Mouse (Mus musculus): Measurements from ENCODE around the gene Tas2r140. TPM values are rescaled to one million over a fixed set of nuclear protein-coding genes. Genes with fewer than 3 reads are reported as not detected.

Tas2r140 gene
- polyA plus RNA-seq (2012; rRNA removed): not detected in 2 replicates
- polyA plus RNA-seq (2014; fragmentation: Nextera tagmentation; extraction: Ambion mirVana): not detected in 2 replicates

DNA sequence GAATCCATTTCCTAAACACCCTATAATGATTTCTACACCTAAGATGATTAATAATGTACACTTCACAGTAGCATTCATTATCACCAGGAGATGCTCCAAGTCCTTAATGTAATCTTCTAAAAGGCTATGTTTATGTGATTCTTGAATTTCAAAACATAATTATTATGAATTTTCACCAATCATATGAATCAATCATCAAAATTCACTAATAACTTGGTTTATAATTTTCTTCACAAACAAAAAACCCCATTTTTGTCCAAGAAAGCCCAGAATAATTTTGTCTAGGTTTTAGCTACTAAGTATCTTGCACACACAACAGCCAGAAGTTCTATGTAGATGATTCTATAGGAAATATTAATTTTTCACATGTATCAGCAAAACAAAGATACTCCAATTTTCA lies at the start of gene Tas2r140:
TSS of gene Tas2r140 (minus strand) at position 101 of the 400 bp plus-strand sequence.
- no peak for ATAC-seq (ENCODE audit: low FRiP score, low read depth)
- TF ChIP-seq POLR2A (IDR thresholded peaks at IDR 0.05; ENCODE audit: borderline replicate concordance, extremely low read depth, insufficient read depth, insufficient read length): no peak
- Histone ChIP-seq H3K27ac (replicated peaks; ENCODE audit: low read depth, low read length) (no peak within 1 kb of the TSS), H3K4me1 (ENCODE audit: control insufficient read depth, insufficient read depth, low read length) (no peaks in the 10 kb centered on the region), H3K4me2 (replicated peaks; ENCODE audit: low read depth, low read length, severe bottlenecking) (no peak within 1 kb of the TSS), H3K27me3 (ENCODE audit: control insufficient read depth, insufficient read depth, low read length) (no peaks in the 10 kb centered on the region), H3K4me3 (replicated peaks; ENCODE audit: low read length) (no peak within 1 kb of the TSS), H3K9ac (ENCODE audit: low read depth, low read length, severe bottlenecking) (no peak within 1 kb of the TSS), H3K36me3 (ENCODE audit: control insufficient read depth, insufficient read depth, low read length) (no peaks in the 10 kb centered on the region), H3K9me3 (ENCODE audit: control insufficient read depth, low read length) (no peaks in the 10 kb centered on the region)
- DNase-seq (ENCODE audit: low spot score): no peak

DNA sequence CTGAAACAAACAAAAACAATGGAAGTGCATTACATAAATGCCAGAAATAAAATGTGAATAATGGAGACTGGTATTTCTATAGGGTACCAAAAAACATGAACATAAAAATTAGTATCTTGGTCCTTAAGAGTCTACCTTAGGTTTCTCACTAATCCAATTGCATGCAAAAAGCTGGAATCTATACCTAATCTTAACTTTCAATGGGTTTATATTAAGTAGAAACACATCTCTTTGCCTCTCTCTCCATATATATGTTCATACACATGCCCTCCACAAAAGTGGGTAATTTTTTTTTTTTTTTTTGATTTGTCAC lies 48.9 kb upstream of the Tas2r140 start, which contains the start of gene Smim10l1:
TSS of gene Smim10l1 (plus strand) at position 301 of the 313 bp plus-strand sequence.
- H3K4me2 ChIP-seq (replicated peaks; ENCODE audit: low read depth, low read length, severe bottlenecking): peak within 1 kb of the TSS; percentile 63
- TF ChIP-seq POLR2A (IDR thresholded peaks at IDR 0.05; ENCODE audit: borderline replicate concordance, extremely low read depth, insufficient read depth, insufficient read length): no peak
- peak within 1 kb of the TSS; percentile 77 for H3K4me3 ChIP-seq (replicated peaks; ENCODE audit: low read length)
- H3K4me1 ChIP-seq (ENCODE audit: control insufficient read depth, insufficient read depth, low read length): no peaks in the 10 kb centered on the region
- no peaks in the 10 kb centered on the region for H3K27me3 ChIP-seq (ENCODE audit: control insufficient read depth, insufficient read depth, low read length)
- ATAC-seq (ENCODE audit: low FRiP score, low read depth) (no peak), DNase-seq (ENCODE audit: low spot score) (no peak)
- peak within 1 kb of the TSS; percentile 99 for H3K9ac ChIP-seq (ENCODE audit: low read depth, low read length, severe bottlenecking)
- peaks cover 10% of the 10 kb centered on the region; the same call in 1 of the 2 replicates for H3K36me3 ChIP-seq (ENCODE audit: control insufficient read depth, insufficient read depth, low read length)
- H3K9me3 ChIP-seq (ENCODE audit: control insufficient read depth, low read length): 0 out of 2 replicates have a peak, but pooled peaks cover 3% of the 10 kb centered on the region
- H3K27ac ChIP-seq (replicated peaks; ENCODE audit: low read depth, low read length): peak within 1 kb of the TSS; percentile 99

DNA sequence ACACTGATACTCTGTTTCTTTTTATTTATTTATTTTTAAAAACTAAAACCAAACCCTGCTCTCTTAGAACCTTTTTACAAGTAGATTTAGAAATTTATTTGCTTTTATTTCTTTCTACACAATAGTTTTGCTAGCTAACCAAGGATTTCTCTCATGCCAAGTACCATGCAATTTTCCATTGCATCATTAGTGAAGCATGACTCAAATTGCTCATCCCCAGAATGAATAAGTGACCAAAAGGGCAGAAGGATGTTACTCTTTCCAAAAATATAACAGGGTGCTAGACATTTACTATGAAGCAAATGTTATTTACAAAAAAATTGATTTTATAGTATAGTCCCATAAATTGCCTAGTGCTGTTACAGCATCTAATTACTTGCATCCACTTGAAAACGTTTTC lies 46.8 kb upstream of the Tas2r140 start:
- no peak for TF ChIP-seq POLR2A (IDR thresholded peaks at IDR 0.05; ENCODE audit: borderline replicate concordance, extremely low read depth, insufficient read depth, insufficient read length)
- Histone ChIP-seq H3K27ac (replicated peaks; ENCODE audit: low read depth, low read length) (no peak overlapping the region), H3K4me3 (replicated peaks; ENCODE audit: low read length) (no peak overlapping the region), H3K4me1 (ENCODE audit: control insufficient read depth, insufficient read depth, low read length) (no peaks in the 10 kb centered on the region), H3K27me3 (ENCODE audit: control insufficient read depth, insufficient read depth, low read length) (no peaks in the 10 kb centered on the region), H3K4me2 (replicated peaks; ENCODE audit: low read depth, low read length, severe bottlenecking) (no peak overlapping the region), H3K9ac (ENCODE audit: low read depth, low read length, severe bottlenecking) (no peak overlapping the region), H3K36me3 (ENCODE audit: control insufficient read depth, insufficient read depth, low read length) (peaks cover 1% of the 10 kb centered on the region; the same call in 1 of the 2 replicates), H3K9me3 (ENCODE audit: control insufficient read depth, low read length) (0 out of 2 replicates have a peak, but pooled peaks cover 3% of the 10 kb centered on the region)
- no peak for ATAC-seq (ENCODE audit: low FRiP score, low read depth)
- no peak for DNase-seq (ENCODE audit: low spot score)
- WGBS: 49% methylated on average over 1 of the region's 1 CpGs

DNA sequence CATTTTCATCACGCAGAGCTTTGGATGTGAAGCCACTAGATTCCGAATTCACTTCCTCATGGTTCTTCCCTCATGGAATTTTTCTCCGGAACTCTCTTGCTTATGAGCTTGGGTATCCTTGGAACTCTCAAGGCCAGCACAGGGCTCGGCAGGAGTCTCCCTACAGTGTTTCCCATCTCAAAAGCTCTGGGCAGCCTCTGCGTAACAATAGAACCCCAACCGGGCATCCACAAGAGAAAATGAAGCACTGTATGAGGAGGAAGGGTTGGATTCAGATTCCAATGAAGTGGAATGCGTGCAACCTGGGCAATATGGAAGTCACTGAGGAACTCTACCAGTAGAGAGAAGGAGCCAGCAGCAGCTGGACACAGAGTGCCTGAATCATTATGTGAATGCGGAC lies 36.6 kb upstream of the Tas2r140 start:
- H3K36me3 ChIP-seq (ENCODE audit: control insufficient read depth, insufficient read depth, low read length): no peaks in the 10 kb centered on the region
- H3K27me3 ChIP-seq (ENCODE audit: control insufficient read depth, insufficient read depth, low read length): no peaks in the 10 kb centered on the region
- WGBS: 86% methylated on average over 8 of the region's 8 CpGs
- TF ChIP-seq POLR2A (IDR thresholded peaks at IDR 0.05; ENCODE audit: borderline replicate concordance, extremely low read depth, insufficient read depth, insufficient read length): no peak
- no peaks in the 10 kb centered on the region for H3K9me3 ChIP-seq (ENCODE audit: control insufficient read depth, low read length)
- ATAC-seq (ENCODE audit: low FRiP score, low read depth) (no peak), DNase-seq (ENCODE audit: low spot score) (no peak)
- H3K9ac ChIP-seq (ENCODE audit: low read depth, low read length, severe bottlenecking): no peak overlapping the region
- no peak overlapping the region for H3K4me2 ChIP-seq (replicated peaks; ENCODE audit: low read depth, low read length, severe bottlenecking)
- H3K27ac ChIP-seq (replicated peaks; ENCODE audit: low read depth, low read length): no peak overlapping the region
- H3K4me1 ChIP-seq (ENCODE audit: control insufficient read depth, insufficient read depth, low read length): no peaks in the 10 kb centered on the region
- H3K4me3 ChIP-seq (replicated peaks; ENCODE audit: low read length): no peak overlapping the region

DNA sequence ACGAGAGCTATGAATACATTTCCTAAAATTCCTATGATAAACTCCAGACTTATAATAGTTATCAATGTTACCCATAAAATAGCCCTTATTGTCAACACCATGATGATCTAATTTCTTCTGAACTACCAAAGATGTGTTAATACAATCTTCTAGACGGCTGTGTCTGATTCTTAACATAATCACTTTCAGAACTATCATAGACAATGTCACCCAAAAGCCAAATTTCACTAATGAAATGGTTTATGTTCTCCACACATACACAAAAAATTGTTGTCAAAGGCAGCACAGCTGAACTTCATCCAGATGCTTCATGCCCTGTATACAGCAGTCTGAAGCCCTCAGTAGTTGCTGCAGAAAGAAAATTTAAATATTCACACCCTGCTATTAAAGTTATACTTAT lies 18.6 kb downstream of the Tas2r140 start, which contains the start of gene Tas2r103:
TSS of gene Tas2r103 (minus strand) at position 101 of the 400 bp plus-strand sequence.
- H3K4me2 ChIP-seq (replicated peaks; ENCODE audit: low read depth, low read length, severe bottlenecking): no peak within 1 kb of the TSS
- no peaks in the 10 kb centered on the region for H3K4me1 ChIP-seq (ENCODE audit: control insufficient read depth, insufficient read depth, low read length)
- no peaks in the 10 kb centered on the region for H3K9me3 ChIP-seq (ENCODE audit: control insufficient read depth, low read length)
- TF ChIP-seq POLR2A (IDR thresholded peaks at IDR 0.05; ENCODE audit: borderline replicate concordance, extremely low read depth, insufficient read depth, insufficient read length): no peak
- 75% methylated on average over 2 of the region's 2 CpGs for WGBS
- H3K4me3 ChIP-seq (replicated peaks; ENCODE audit: low read length): no peak within 1 kb of the TSS
- H3K27ac ChIP-seq (replicated peaks; ENCODE audit: low read depth, low read length): no peak within 1 kb of the TSS
- H3K9ac ChIP-seq (ENCODE audit: low read depth, low read length, severe bottlenecking): no peak within 1 kb of the TSS
- DNase-seq (ENCODE audit: low spot score) (no peak), ATAC-seq (ENCODE audit: low FRiP score, low read depth) (no peak)
- no peaks in the 10 kb centered on the region for H3K36me3 ChIP-seq (ENCODE audit: control insufficient read depth, insufficient read depth, low read length)
- no peaks in the 10 kb centered on the region for H3K27me3 ChIP-seq (ENCODE audit: control insufficient read depth, insufficient read depth, low read length)

Other genes with a start within 250 kb of the Tas2r140 start
- gene Tas2r123, start 208.7 kb downstream of the Tas2r140 start, polyA plus RNA-seq (2012; rRNA removed): not detected in 2 replicates
- not detected in 2 replicates for gene Tas2r123, start 208.7 kb downstream of the Tas2r140 start, polyA plus RNA-seq (2014; fragmentation: Nextera tagmentation; extraction: Ambion mirVana)
- gene Tas2r116, start 200.4 kb downstream of the Tas2r140 start, polyA plus RNA-seq (2012; rRNA removed): not detected in 2 replicates
- not detected in 2 replicates for gene Tas2r116, start 200.4 kb downstream of the Tas2r140 start, polyA plus RNA-seq (2014; fragmentation: Nextera tagmentation; extraction: Ambion mirVana)
- gene Tas2r110, start 187.8 kb downstream of the Tas2r140 start, polyA plus RNA-seq (2012; rRNA removed): not detected in 2 replicates
- not detected in 2 replicates for gene Tas2r110, start 187.8 kb downstream of the Tas2r140 start, polyA plus RNA-seq (2014; fragmentation: Nextera tagmentation; extraction: Ambion mirVana)
- not detected in 2 replicates for gene Tas2r113, start 162.8 kb downstream of the Tas2r140 start, polyA plus RNA-seq (2012; rRNA removed)
- not detected in 2 replicates for gene Tas2r113, start 162.8 kb downstream of the Tas2r140 start, polyA plus RNA-seq (2014; fragmentation: Nextera tagmentation; extraction: Ambion mirVana)
- not detected in 2 replicates for gene Tas2r125, start 146.2 kb downstream of the Tas2r140 start, polyA plus RNA-seq (2012; rRNA removed)
- gene Tas2r125, start 146.2 kb downstream of the Tas2r140 start, polyA plus RNA-seq (2014; fragmentation: Nextera tagmentation; extraction: Ambion mirVana): not detected in 2 replicates
- not detected in 2 replicates for gene Tas2r129, start 104.7 kb downstream of the Tas2r140 start, polyA plus RNA-seq (2012; rRNA removed)
- gene Tas2r129, start 104.7 kb downstream of the Tas2r140 start, polyA plus RNA-seq (2014; fragmentation: Nextera tagmentation; extraction: Ambion mirVana): not detected in 2 replicates
- gene Tas2r131, start 97.9 kb downstream of the Tas2r140 start, polyA plus RNA-seq (2012; rRNA removed): not detected in 2 replicates
- gene Tas2r131, start 97.9 kb downstream of the Tas2r140 start, polyA plus RNA-seq (2014; fragmentation: Nextera tagmentation; extraction: Ambion mirVana): not detected in 2 replicates
- gene Tas2r109, start 74.9 kb downstream of the Tas2r140 start, polyA plus RNA-seq (2012; rRNA removed): not detected in 2 replicates
- gene Tas2r109, start 74.9 kb downstream of the Tas2r140 start, polyA plus RNA-seq (2014; fragmentation: Nextera tagmentation; extraction: Ambion mirVana): not detected in 2 replicates
- not detected in 2 replicates for gene Tas2r103, start 18.7 kb downstream of the Tas2r140 start, polyA plus RNA-seq (2012; rRNA removed)
- not detected in 2 replicates for gene Tas2r103, start 18.7 kb downstream of the Tas2r140 start, polyA plus RNA-seq (2014; fragmentation: Nextera tagmentation; extraction: Ambion mirVana)
- 29.6 and 62.2 TPM in 2 replicates for gene Smim10l1, start 49.1 kb upstream of the Tas2r140 start, polyA plus RNA-seq (2012; rRNA removed)
- 69.5 and 70.4 TPM in 2 replicates for gene Smim10l1, start 49.1 kb upstream of the Tas2r140 start, polyA plus RNA-seq (2014; fragmentation: Nextera tagmentation; extraction: Ambion mirVana)
- not detected in 2 replicates for gene 5530400C23Rik, start 236.4 kb upstream of the Tas2r140 start, polyA plus RNA-seq (2012; rRNA removed)
- not detected in 2 replicates for gene 5530400C23Rik, start 236.4 kb upstream of the Tas2r140 start, polyA plus RNA-seq (2014; fragmentation: Nextera tagmentation; extraction: Ambion mirVana)